Mouse (Mus musculus) kidney, embryonic 16.5 days (tissue): ENCODE measurements around the gene AI597479. TPM values are rescaled to one million over a fixed set of nuclear protein-coding genes. Genes with fewer than 3 reads are reported as not detected.

Source experiments
- ATAC-seq: fragments of 200-750 bp; cut with Nextera tagmentation; 2 replicates; pipeline ENCODE4 v1.8.0; 2017; ENCODE audit warnings: moderate TSS enrichment; ENCODE audit not compliant: low FRiP score, low TSS enrichment
- H3K27ac ChIP-seq: fragments of 300-500 bp; sonication (generic); 2 replicates; pipeline ENCODE4 v1.5.1; 2014; ENCODE audit warnings: low read length
- H3K27me3 ChIP-seq: fragments of 300-500 bp; sonication (generic); 2 replicates; pipeline ENCODE4 v1.6.1; 2014; ENCODE audit warnings: low read length, control low read depth, mixed read lengths; ENCODE audit not compliant: insufficient read depth
- H3K36me3 ChIP-seq: fragments of 300-500 bp; sonication (generic); 2 replicates; pipeline ENCODE4 v1.6.1; 2014; ENCODE audit warnings: low read length, control low read depth, mixed read lengths; ENCODE audit not compliant: insufficient read depth
- H3K4me1 ChIP-seq: fragments of 300-500 bp; sonication (generic); 2 replicates; pipeline ENCODE4 v1.6.1; 2014; ENCODE audit warnings: low read length, control low read depth, mixed read lengths; ENCODE audit not compliant: insufficient read depth
- H3K4me2 ChIP-seq: fragments of 300-500 bp; sonication (generic); replicated peaks from 2 replicates; pipeline ENCODE4 v1.6.1; 2014; ENCODE audit warnings: low read depth, low read length
- H3K4me3 ChIP-seq: fragments of 300-500 bp; sonication (generic); 2 replicates; pipeline ENCODE4 v1.5.1; 2014; ENCODE audit warnings: mild to moderate bottlenecking, low read length
- H3K9ac ChIP-seq: fragments of 300-500 bp; sonication (generic); replicated peaks from 2 replicates; pipeline ENCODE4 v1.6.1; 2014; ENCODE audit warnings: low read length
- H3K9me3 ChIP-seq: fragments of 300-500 bp; sonication (generic); 2 replicates; pipeline ENCODE4 v1.6.1; 2016; ENCODE audit warnings: low read length, control low read depth
- WGBS: fragments of 180-500 bp; shearing (Covaris S2); extraction: QIAGEN DNeasy Blood & Tissue Kit; methylation state at CpG from one replicate; pipeline ENCODE4 v1.1.7; 2014; 5-methylcytosine and 5-hydroxymethylcytosine counted together
- polyA plus RNA-seq: library from polyadenylated mRNA; unstranded; fragments of >200 nt; fragmentation: Nextera tagmentation; extraction: Ambion mirVana; gene quantifications from 2 replicates; pipeline ENCODE4 v1.2.1, GENCODE M21; 2015

Gene AI597479
- polyA plus RNA-seq, 1 experiment from 2014 or later: 36.8 TPM

- H3K4me2 ChIP-seq: no peak overlapping the region
- no peak overlapping the region for H3K27ac ChIP-seq
- no peaks in the 10 kb centered on the region for H3K27me3 ChIP-seq
- WGBS: 70% methylated on average over 15 of the region's 15 CpGs
- H3K36me3 ChIP-seq: peaks cover 17% of the 10 kb centered on the region
- H3K9me3 ChIP-seq: no peaks in the 10 kb centered on the region
- H3K4me3 ChIP-seq: no peak overlapping the region
- no peak overlapping the region for H3K9ac ChIP-seq
- no peak for ATAC-seq
- no peaks in the 10 kb centered on the region for H3K4me1 ChIP-seq
Measured at GRCm38 (mm10) chr1:43138268-43138812, 39.8 kb downstream of the AI597479 start.

- H3K9me3 ChIP-seq: no peaks in the 10 kb centered on the region
- WGBS: 52% methylated on average over 8 of the region's 8 CpGs
- no peak overlapping the region for H3K4me2 ChIP-seq
- 0 out of 2 replicates have a peak, but pooled peaks cover 4% of the 10 kb centered on the region for H3K4me1 ChIP-seq
- H3K36me3 ChIP-seq: peaks cover 17% of the 10 kb centered on the region
- no peaks in the 10 kb centered on the region for H3K27me3 ChIP-seq
- no peak overlapping the region for H3K9ac ChIP-seq
- H3K4me3 ChIP-seq: no peak overlapping the region
- H3K27ac ChIP-seq: no peak overlapping the region
- ATAC-seq: peak; percentile 73
Measured at GRCm38 (mm10) chr1:43139587-43140266, 41.2 kb downstream of the AI597479 start.

GRCm38 (mm10) chr1:43141555-43141961 lies 43.0 kb downstream of the AI597479 start:
- no peaks in the 10 kb centered on the region for H3K27me3 ChIP-seq
- WGBS: 78% methylated on average over 11 of the region's 11 CpGs
- no peak for ATAC-seq

GRCm38 (mm10) chr1:43142849-43143248 lies 44.3 kb downstream of the AI597479 start:
- no peak overlapping the region for H3K4me3 ChIP-seq
- H3K9me3 ChIP-seq: no peaks in the 10 kb centered on the region
- no peak overlapping the region for H3K27ac ChIP-seq
- H3K27me3 ChIP-seq: no peaks in the 10 kb centered on the region
- H3K9ac ChIP-seq: no peak overlapping the region
- H3K4me1 ChIP-seq: peaks cover 16% of the 10 kb centered on the region
- no peak overlapping the region for H3K4me2 ChIP-seq
- no peak for ATAC-seq
- H3K36me3 ChIP-seq: peaks cover 5% of the 10 kb centered on the region
- 73% methylated on average over 6 of the region's 6 CpGs for WGBS

More at GRCm38 (mm10) chr1:43141555-43141961, 43.0 kb downstream of the AI597479 start:
- Histone ChIP-seq H3K9me3 (no peaks in the 10 kb centered on the region), H3K4me2 (no peak overlapping the region), H3K4me3 (no peak overlapping the region), H3K4me1 (peaks cover 12% of the 10 kb centered on the region), H3K27ac (no peak overlapping the region), H3K9ac (no peak overlapping the region), H3K36me3 (peaks cover 8% of the 10 kb centered on the region)

- peak; percentile 49; the same call in 1 of the 2 replicates for ATAC-seq
Measured at GRCm38 (mm10) chr1:43143284-43143683, 44.8 kb downstream of the AI597479 start.

GRCm38 (mm10) chr1:43143791-43144190 lies 45.3 kb downstream of the AI597479 start:
- Histone ChIP-seq H3K4me1 (peaks cover 20% of the 10 kb centered on the region), H3K27ac (no peak overlapping the region), H3K4me3 (no peak overlapping the region), H3K9ac (no peak overlapping the region), H3K36me3 (peaks cover 5% of the 10 kb centered on the region), H3K27me3 (no peaks in the 10 kb centered on the region), H3K9me3 (no peaks in the 10 kb centered on the region), H3K4me2 (no peak overlapping the region)
- no peak for ATAC-seq
- 80% methylated on average over 4 of the region's 4 CpGs for WGBS

More at GRCm38 (mm10) chr1:43143284-43143683, 44.8 kb downstream of the AI597479 start:
- Histone ChIP-seq H3K9ac (no peak overlapping the region), H3K27me3 (no peaks in the 10 kb centered on the region), H3K4me1 (peaks cover 17% of the 10 kb centered on the region), H3K4me3 (no peak overlapping the region), H3K9me3 (no peaks in the 10 kb centered on the region), H3K36me3 (peaks cover 5% of the 10 kb centered on the region), H3K27ac (no peak overlapping the region), H3K4me2 (no peak overlapping the region)
- WGBS: 71% methylated on average over 4 of the region's 4 CpGs

GRCm38 (mm10) chr1:43144338-43144906 lies 45.9 kb downstream of the AI597479 start:
- H3K27ac ChIP-seq: no peak overlapping the region
- H3K36me3 ChIP-seq: peaks cover 8% of the 10 kb centered on the region
- no peaks in the 10 kb centered on the region for H3K9me3 ChIP-seq
- no peaks in the 10 kb centered on the region for H3K27me3 ChIP-seq
- no peak overlapping the region for H3K4me2 ChIP-seq
- peaks cover 20% of the 10 kb centered on the region for H3K4me1 ChIP-seq
- H3K4me3 ChIP-seq: no peak overlapping the region
- no peak for ATAC-seq
- H3K9ac ChIP-seq: no peak overlapping the region
- 70% methylated on average over 8 of the region's 8 CpGs for WGBS

- Histone ChIP-seq H3K36me3 (peaks cover 8% of the 10 kb centered on the region), H3K4me2 (no peak overlapping the region), H3K4me1 (peaks cover 25% of the 10 kb centered on the region), H3K4me3 (no peak overlapping the region), H3K9me3 (no peaks in the 10 kb centered on the region), H3K9ac (no peak overlapping the region), H3K27ac (no peak overlapping the region), H3K27me3 (no peaks in the 10 kb centered on the region)
- WGBS: 71% methylated on average over 6 of the region's 6 CpGs
- ATAC-seq: no peak
Measured at GRCm38 (mm10) chr1:43145388-43145787, 46.9 kb downstream of the AI597479 start.

GRCm38 (mm10) chr1:43147474-43147873 lies 49.0 kb downstream of the AI597479 start:
- H3K27me3 ChIP-seq: no peaks in the 10 kb centered on the region
- WGBS: 66% methylated on average over 2 of the region's 2 CpGs

GRCm38 (mm10) chr1:43150225-43150624 lies 51.7 kb downstream of the AI597479 start:
- 29% methylated on average over 3 of the region's 3 CpGs for WGBS
- Histone ChIP-seq H3K4me2 (no peak overlapping the region), H3K4me3 (no peak overlapping the region), H3K9ac (no peak overlapping the region), H3K27ac (peak overlapping the region; percentile 86), H3K27me3 (no peaks in the 10 kb centered on the region), H3K9me3 (no peaks in the 10 kb centered on the region), H3K4me1 (peaks cover 49% of the 10 kb centered on the region), H3K36me3 (peaks cover 12% of the 10 kb centered on the region; the same call in 1 of the 2 replicates)
- peak; percentile 81 for ATAC-seq

More at GRCm38 (mm10) chr1:43147474-43147873, 49.0 kb downstream of the AI597479 start:
- Histone ChIP-seq H3K36me3 (peaks cover 5% of the 10 kb centered on the region; the same call in 1 of the 2 replicates), H3K4me1 (peaks cover 42% of the 10 kb centered on the region), H3K4me2 (no peak overlapping the region), H3K27ac (no peak overlapping the region; the same call in 1 of the 2 replicates), H3K4me3 (no peak overlapping the region), H3K9ac (no peak overlapping the region), H3K9me3 (no peaks in the 10 kb centered on the region)
- no peak for ATAC-seq
